Mouse (Mus musculus) thymus, postnatal 25 days (tissue): ENCODE data around the gene Nup62.

Experiments
- DNase-seq: peaks from one replicate; pipeline ENCODE4 v3.0.0; 2022

The Nup62 gene

DNA sequence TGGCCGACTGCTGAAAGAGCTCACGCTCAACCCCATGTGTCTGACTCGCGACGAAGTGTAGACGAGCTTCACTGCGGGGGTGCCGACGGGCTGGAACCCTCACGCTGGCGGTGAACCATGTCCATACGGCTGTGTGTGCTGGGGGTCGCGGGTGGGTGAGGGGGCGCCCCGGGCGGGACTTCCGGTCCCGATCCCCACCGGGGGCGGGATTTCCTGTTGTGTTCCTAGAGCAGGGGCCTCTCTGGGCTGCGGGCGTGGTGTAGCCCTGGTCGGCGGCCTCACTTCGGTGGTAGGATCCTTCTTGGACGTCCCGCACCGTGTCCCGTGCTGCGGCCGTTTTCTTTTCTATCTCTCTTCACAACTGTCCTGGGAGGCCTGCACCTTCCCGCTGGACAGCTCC lies 34.3 kb downstream of the Nup62 start:
- DNase-seq, result peak; percentile 79

GRCm38 (mm10) chr7:44850789-44851624 lies 35.1 kb downstream of the Nup62 start:
- no peak for DNase-seq

- DNase-seq, result no peak
Observed at GRCm38 (mm10) chr7:44851625-44852234, 35.8 kb downstream of the Nup62 start.

GRCm38 (mm10) chr7:44852259-44853027 lies 36.6 kb downstream of the Nup62 start:
- DNase-seq, result no peak

- no peak for DNase-seq
Observed at GRCm38 (mm10) chr7:44853065-44853464, 37.2 kb downstream of the Nup62 start.

- DNase-seq, result no peak
Observed at GRCm38 (mm10) chr7:44853596-44854355, 37.9 kb downstream of the Nup62 start.

DNA sequence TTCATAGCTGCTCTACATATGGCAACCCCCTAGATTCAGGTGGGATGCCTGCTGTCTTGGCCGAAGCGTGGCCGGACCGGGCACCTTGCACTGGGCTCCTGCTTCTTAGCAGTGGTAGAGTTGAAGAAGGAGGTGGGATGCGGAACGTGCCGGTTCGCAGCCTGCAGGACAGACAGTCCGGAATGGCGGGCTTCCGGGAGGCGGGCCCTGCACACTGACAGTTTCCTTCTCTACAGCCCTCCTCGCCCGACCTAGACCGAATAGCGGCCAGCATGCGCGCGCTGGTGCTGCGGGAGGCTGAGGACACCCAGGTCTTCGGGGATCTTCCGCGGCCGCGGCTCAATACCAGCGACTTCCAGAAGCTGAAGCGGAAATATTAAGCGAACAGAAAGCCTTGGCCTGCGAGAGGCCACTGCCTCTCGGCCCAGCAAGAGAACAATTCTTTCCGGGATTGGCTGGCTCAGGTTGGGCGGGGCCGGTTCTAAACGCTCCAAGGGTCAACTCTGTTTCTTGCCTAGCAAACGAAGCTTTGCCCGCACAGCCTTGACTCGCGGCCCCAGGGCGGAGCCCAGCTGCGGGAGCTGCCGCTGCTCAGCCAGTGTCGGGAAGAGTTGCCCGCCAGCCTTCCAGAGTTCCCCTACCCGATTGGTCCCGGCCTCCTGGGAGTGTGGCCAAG lies 38.6 kb downstream of the Nup62 start:
- peak; percentile 87 for DNase-seq

GRCm38 (mm10) chr7:44855036-44855435 lies 39.1 kb downstream of the Nup62 start:
- peak; percentile 40 for DNase-seq

GRCm38 (mm10) chr7:44856265-44856916 lies 40.5 kb downstream of the Nup62 start:
- DNase-seq, result peak; percentile 55

DNA sequence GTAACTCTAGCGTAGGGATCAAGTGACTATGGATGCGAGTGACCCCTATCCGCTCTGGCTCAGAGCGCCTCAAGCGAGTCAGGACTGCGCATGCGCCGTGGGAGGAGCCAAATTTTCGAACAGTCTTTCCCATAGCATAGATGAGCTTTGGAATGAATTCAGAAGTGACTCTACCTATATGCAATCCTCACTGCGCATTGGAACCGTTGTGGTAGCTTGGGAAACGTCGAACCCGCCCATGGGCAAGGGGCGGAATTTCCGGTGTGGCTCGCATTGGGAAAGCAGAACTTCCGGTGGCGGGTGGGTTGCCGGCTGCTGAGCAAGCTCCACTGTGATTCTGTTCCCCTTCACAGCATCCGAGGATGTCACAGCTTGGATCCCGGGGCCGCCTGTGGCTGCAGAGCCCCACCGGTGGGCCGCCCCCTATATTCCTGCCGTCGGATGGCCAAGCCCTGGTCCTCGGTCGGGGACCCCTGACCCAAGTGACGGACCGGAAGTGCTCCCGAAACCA lies 41.2 kb downstream of the Nup62 start, which contains the start of gene Pnkp:
Pnkp (plus strand) TSS at position 98 of the 511 bp plus-strand sequence.
- DNase-seq, result peak; percentile 87

DNA sequence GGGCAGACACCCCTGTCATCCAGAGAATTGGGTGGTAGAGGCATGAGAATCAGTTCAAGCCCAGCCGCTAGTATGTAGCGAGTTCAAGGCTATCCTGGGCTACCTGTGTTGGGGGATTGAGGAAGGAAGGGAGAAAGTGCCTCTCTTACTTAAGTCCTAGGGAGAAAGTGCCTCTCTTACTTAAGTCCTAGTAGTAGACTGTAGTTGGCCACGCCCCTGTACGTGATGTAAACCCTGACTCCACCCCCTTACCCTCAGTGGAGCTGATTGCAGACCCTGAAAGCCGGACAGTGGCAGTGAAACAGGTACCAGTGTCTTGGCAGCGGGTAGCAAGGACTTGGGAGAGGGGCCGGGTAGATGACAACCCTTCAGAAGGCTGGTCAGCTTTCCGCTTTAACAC lies 42.0 kb downstream of the Nup62 start:
- no peak for DNase-seq

GRCm38 (mm10) chr7:44859896-44860295 lies 44.0 kb downstream of the Nup62 start:
- DNase-seq, result no peak

GRCm38 (mm10) chr7:44860576-44861428 lies 44.9 kb downstream of the Nup62 start:
- DNase-seq, result peak; percentile 68

DNA sequence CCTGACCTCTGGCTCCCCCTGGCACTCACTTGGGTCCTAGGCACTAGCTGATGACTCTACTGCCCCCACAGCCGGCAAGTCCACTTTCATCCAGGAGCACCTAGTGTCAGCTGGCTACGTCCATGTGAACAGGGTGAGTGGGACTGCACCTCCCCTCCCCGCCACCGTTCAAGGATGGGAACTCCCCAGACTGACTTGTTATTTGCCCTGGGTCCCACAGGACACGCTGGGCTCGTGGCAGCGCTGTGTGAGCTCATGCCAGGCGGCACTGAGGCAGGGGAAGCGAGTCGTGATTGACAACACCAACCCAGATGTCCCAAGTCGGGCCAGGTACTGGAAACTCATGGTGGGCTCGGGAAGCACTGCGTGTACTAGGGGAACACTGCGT lies 45.5 kb downstream of the Nup62 start:
- no peak for DNase-seq

DNA sequence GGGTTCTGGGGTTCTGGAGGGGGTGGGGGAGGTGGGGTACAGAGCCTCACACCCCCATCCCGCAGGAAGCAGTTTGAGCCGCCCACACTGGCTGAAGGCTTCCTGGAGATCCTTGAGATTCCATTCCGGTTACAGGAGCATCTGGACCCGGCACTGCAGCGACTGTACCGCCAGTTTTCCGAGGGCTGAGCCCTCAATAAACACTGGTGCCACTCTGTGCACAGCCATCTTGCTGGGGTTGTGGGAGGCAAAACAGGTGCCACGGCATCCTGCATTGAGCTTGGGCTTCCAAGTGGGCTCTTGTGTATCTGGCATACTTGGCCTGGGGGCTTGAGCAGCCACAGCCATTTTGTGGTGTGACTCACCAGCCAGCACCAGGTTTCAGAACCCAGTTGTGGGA lies 46.5 kb downstream of the Nup62 start:
- DNase-seq, result no peak

- no peak for DNase-seq
Observed at GRCm38 (mm10) chr7:44863210-44863609, 47.3 kb downstream of the Nup62 start.

- no peak for DNase-seq
Observed at GRCm38 (mm10) chr7:44863982-44864494, 48.1 kb downstream of the Nup62 start.

GRCm38 (mm10) chr7:44864595-44865542 lies 49.0 kb downstream of the Nup62 start:
- DNase-seq, result no peak
